Mouse (Mus musculus) skeletal muscle tissue, adult 2 months (tissue): ENCODE data around the gene Gm13289.
"Not testable (repeated sequence)": the region's sequence is repeated elsewhere in the genome, so short reads cannot be mapped to it uniquely, and the experiment has no call there.

Source experiments
- DNase-seq: peaks from one replicate; pipeline ENCODE4 v3.0.0-alpha.2; 2012; ENCODE audit warnings: low read depth, low spot score

The Gm13289 gene

DNA sequence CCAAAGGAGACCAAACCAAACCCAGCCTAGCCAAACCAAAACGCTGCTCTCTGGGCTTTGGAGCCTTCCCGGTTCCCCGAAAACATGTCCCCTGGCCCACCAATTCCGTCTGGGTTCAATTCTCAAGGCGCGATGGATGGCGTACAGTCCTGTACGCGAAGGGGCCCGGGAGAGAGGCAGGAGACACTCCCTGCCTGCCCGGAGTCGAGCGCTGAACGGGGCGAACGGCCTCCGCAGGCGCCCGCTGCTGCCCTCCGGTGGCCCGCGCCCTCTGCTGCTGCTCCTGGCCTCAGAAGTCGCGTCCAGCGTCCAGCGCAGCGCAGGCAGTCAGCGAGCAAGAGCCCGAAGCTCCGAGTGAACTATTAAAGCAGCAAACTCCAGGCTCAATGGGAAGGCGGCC lies 5.6 kb downstream of the Gm13289 start:
- not testable (repeated sequence) for DNase-seq

DNA sequence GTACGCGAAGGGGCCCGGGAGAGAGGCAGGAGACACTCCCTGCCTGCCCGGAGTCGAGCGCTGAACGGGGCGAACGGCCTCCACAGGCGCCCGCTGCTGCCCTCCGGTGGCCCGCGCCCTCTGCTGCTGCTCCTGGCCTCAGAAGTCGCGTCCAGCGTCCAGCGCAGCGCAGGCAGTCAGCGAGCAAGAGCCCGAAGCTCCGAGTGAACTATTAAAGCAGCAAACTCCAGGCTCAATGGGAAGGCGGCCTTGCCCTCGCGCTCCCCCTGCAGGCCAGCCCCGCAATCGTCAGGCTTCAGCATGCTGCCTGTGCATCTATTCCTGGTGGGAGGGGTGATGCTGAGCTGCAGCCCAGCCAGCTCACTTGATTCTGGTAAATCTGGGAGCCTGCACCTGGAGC lies 8.7 kb downstream of the Gm13289 start, which contains the start of gene Gm13276:
Gene Gm13276, plus strand, starts transcription at position 301 of the 400 bp plus-strand sequence.
- DNase-seq = not testable (repeated sequence)

DNA sequence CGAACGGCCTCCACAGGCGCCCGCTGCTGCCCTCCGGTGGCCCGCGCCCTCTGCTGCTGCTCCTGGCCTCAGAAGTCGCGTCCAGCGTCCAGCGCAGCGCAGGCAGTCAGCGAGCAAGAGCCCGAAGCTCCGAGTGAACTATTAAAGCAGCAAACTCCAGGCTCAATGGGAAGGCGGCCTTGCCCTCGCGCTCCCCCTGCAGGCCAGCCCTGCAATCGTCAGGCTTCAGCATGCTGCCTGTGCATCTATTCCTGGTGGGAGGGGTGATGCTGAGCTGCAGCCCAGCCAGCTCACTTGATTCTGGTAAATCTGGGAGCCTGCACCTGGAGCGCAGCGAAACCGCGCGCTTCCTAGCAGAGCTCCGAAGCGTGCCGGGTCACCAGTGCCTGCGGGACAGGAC lies 11.7 kb downstream of the Gm13289 start, which contains the start of gene Gm13277:
Gene Gm13277, plus strand, starts transcription at position 231 of the 400 bp plus-strand sequence.
- not testable (repeated sequence) for DNase-seq

DNA sequence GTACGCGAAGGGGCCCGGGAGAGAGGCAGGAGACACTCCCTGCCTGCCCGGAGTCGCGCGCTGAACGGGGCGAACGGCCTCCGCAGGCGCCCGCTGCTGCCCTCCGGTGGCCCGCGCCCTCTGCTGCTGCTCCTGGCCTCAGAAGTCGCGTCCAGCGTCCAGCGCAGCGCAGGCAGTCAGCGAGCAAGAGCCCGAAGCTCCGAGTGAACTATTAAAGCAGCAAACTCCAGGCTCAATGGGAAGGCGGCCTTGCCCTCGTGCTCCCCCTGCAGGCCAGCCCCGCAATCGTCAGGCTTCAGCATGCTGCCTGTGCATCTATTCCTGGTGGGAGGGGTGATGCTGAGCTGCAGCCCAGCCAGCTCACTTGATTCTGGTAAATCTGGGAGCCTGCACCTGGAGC lies 14.5 kb downstream of the Gm13289 start, which contains the start of gene Gm13278:
Gene Gm13278, plus strand, starts transcription at position 301 of the 400 bp plus-strand sequence.
- DNase-seq = not testable (repeated sequence)

DNA sequence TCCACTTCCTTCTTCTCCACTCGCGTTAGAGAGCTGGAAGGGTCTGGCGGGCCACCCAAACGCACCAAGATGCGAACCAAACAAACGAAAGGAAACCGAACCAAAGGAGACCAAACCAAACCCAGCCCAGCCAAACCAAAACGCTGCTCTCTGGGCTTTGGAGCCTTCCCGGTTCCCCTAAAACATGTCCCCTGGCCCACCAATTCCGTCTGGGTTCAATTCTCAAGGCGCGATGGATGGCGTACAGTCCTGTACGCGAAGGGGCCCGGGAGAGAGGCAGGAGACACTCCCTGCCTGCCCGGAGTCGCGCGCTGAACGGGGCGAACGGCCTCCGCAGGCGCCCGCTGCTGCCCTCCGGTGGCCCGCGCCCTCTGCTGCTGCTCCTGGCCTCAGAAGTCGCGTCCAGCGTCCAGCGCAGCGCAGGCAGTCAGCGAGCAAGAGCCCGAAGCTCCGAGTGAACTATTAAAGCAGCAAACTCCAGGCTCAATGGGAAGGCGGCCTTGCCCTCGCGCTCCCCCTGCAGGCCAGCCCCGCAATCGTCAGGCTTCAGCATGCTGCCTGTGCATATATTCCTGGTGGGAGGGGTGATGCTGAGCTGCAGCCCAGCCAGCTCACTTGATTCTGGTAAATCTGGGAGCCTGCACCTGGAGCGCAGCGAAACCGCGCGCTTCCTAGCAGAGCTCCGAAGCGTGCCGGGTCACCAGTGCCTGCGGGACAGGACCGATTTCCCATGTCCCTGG lies 17.4 kb downstream of the Gm13289 start, which contains the start of gene Gm13275:
Gene Gm13275, plus strand, starts transcription at position 552 of the 740 bp plus-strand sequence.
- DNase-seq = not testable (repeated sequence)

DNA sequence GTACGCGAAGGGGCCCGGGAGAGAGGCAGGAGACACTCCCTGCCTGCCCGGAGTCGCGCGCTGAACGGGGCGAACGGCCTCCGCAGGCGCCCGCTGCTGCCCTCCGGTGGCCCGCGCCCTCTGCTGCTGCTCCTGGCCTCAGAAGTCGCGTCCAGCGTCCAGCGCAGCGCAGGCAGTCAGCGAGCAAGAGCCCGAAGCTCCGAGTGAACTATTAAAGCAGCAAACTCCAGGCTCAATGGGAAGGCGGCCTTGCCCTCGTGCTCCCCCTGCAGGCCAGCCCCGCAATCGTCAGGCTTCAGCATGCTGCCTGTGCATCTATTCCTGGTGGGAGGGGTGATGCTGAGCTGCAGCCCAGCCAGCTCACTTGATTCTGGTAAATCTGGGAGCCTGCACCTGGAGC lies 20.4 kb downstream of the Gm13289 start, which contains the start of gene Gm13279:
Gene Gm13279, plus strand, starts transcription at position 301 of the 400 bp plus-strand sequence.
- DNase-seq = not testable (repeated sequence)

DNA sequence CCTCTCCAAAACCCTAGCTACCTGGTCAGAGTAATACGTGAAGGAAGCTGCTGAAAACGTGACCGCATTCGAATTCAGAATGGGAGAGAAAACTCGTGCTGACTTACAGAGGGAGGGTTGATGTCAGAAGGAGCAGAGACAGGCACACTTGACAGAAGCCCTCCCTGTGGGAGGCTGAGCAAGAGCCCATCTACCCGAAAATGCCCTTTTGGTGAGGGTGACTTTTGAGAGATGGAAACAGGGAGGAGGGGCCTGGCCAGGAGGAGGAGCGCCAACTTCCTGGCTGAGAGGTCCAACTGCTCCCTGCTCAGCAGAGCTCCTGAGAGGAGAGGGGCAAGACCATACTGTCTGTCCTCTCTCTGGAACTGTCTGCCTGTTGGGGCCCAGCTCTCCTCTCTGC lies 22.6 kb downstream of the Gm13289 start, which contains the start of gene Gm13285:
Gene Gm13285, plus strand, starts transcription at position 301 of the 400 bp plus-strand sequence.
- DNase-seq = not testable (repeated sequence)

DNA sequence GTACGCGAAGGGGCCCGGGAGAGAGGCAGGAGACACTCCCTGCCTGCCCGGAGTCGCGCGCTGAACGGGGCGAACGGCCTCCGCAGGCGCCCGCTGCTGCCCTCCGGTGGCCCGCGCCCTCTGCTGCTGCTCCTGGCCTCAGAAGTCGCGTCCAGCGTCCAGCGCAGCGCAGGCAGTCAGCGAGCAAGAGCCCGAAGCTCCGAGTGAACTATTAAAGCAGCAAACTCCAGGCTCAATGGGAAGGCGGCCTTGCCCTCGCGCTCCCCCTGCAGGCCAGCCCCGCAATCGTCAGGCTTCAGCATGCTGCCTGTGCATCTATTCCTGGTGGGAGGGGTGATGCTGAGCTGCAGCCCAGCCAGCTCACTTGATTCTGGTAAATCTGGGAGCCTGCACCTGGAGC lies 26.2 kb downstream of the Gm13289 start, which contains the start of gene Gm13287:
Gene Gm13287, plus strand, starts transcription at position 301 of the 400 bp plus-strand sequence.
- DNase-seq = not testable (repeated sequence)

DNA sequence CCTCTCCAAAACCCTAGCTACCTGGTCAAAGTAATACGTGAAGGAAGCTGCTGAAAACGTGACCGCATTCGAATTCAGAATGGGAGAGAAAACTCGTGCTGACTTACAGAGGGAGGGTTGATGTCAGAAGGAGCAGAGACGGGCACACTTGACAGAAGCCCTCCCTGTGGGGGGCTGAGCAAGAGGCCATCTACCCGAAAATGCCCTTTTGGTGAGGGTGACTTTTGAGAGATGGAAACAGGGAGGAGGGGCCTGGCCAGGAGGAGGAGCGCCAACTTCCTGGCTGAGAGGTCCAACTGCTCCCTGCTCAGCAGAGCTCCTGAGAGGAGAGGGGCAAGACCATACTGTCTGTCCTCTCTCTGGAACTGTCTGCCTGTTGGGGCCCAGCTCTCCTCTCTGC lies 28.5 kb downstream of the Gm13289 start, which contains the start of gene Gm13288:
Gene Gm13288, plus strand, starts transcription at position 301 of the 400 bp plus-strand sequence.
- DNase-seq = not testable (repeated sequence)

DNA sequence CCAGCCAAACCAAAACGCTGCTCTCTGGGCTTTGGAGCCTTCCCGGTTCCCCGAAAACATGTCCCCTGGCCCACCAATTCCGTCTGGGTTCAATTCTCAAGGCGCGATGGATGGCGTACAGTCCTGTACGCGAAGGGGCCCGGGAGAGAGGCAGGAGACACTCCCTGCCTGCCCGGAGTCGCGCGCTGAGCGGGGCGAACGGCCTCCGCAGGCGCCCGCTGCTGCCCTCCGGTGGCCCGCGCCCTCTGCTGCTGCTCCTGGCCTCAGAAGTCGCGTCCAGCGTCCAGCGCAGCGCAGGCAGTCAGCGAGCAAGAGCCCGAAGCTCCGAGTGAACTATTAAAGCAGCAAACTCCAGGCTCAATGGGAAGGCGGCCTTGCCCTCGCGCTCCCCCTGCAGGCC lies 29.0 kb downstream of the Gm13289 start:
- not testable (repeated sequence) for DNase-seq

DNA sequence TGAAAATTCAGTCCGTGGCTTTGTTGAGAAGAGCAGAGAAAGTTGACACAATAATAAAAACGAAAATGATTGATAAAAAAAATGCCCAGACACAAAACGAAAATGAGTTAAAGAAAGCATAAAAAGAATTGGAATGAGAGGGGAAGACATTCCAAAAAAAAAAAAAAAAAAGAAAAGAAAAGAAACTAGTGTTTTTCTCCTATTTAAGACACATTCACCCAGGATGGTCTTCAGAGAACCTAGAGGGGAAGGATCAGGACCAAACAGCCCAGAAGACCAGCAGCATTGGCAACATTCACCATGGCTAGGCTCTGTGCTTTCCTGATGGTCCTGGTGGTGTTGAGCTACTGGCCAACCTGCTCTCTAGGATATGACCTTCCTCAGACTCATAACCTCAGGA lies 39.2 kb downstream of the Gm13289 start, which contains the start of gene Ifna7:
Gene Ifna7, plus strand, starts transcription at position 301 of the 400 bp plus-strand sequence.
- no peak for DNase-seq

DNA sequence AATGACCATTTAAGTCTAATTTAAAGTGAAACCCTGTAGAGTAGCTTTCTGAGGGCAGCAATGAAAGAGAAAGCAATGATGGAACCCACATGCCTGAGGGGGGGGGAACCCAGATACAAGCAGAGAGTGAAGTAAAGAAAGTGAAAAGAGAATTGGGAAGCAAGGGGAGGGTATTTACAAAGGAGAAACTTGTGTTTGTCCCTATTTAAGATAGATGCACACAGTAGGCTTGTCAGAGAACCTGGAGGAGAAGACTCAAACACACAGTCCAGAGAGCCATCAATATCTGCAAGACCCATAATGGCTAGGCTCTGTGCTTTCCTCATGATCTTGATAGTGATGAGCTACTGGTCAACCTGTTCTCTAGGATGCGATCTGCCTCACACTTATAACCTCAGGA lies 42.9 kb downstream of the Gm13289 start, which contains the start of gene Ifna11:
Gene Ifna11, plus strand, starts transcription at position 301 of the 400 bp plus-strand sequence.
- DNase-seq = no peak

DNA sequence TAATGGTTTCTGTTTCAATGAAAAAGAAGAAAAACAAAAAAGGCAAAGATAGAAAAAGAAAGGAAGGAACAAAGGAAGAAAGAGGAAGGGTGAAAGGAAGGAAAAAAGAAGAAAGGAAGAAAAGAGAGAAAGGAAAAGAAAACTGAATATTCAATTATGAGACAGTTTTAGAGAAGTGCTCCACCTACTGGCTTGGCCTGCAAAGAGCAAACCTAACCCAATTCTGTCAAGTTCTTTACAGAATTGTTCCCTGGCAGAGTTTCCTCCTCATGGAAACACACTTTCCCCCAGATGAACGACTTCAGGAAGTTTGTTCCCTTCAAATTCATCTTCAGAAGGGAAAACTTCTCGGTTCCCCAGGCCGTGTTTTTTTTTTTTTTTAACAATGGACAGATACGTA lies 46.3 kb downstream of the Gm13289 start:
- DNase-seq = no peak
